Mouse (Mus musculus): ENCODE measurements at regions not wholly inside any gene's neighbourhood (a gene's known extent, or its start where the extent isn't known, plus 50 kb on each side); places are given as distances from the start of the nearest gene placed in this dataset.

DNA sequence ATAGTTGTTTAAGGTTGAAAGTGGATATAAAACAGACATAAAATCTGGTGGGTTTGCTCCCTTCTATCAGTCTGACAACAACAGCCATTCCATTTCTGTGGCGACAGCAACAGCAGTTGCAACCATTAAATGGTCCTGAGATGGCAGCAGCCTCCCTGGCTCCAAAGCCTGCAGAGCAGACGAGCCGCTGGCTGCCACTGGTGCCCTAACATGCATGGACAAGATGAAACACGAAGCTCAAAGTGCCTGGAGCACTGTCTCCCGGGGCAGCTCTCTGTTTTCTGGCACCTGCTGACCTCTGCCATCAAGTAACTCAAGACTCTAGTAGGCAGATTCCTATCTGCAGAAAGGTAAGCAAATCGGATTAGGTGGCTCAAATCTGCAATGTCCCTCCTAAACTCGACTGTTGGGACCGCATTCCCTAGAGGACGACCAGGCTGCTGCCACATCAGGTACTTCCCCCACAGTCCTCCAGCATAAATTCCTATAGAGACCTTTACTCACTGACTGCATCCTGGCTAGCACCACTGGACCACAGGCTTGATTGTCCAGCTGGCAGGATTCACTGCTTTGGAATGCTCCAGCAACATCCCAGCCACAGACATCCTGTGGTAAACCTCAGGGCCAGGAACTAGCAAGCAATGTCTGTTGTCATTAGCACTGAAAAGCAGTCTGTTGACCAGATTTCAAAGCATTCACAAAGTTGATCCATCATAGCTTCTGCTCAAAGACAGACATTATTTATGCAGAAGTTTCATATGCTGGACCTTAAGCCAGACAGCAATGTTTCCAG, 490.0 kb downstream of the Psat1 start:
- no peak for ATAC-seq (replicated peaks; ENCODE audit: low FRiP score, low read depth)

DNA sequence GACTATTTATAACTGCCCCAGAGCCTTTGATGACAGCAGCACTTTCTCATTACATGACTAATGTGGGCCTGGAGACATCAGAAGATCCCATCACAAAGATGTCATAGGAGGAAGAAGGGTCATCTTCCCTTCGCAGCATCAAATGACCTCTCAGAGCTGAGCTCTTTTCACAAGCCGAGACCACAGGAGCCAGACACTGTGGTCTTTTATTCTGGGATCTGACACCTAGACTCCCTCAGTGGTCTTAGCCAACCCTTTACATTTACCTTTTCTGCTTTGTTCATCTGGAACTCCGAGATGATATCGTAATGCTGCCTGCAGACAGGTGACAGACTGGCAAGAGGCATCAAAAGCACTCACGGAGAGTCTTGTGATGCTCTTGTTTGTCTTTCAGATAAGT, 498.1 kb downstream of the Psat1 start:
- H3K9me3 ChIP-seq (replicated peaks; ENCODE audit: low read length), result no peaks in the 10 kb centered on the region
- H3K27me3 ChIP-seq (ENCODE audit: insufficient read depth, low read length), result no peaks in the 10 kb centered on the region
- H3K9ac ChIP-seq (ENCODE audit: low read depth, low read length), result no peak overlapping the region
- TF ChIP-seq CTCF (IDR thresholded peaks at IDR 0.05; ENCODE audit: low read depth), result no peak
- H3K4me3 ChIP-seq (replicated peaks; ENCODE audit: low read depth, low read length), result no peak overlapping the region
- no peak for ATAC-seq (replicated peaks; ENCODE audit: low FRiP score, low read depth)
- no peak overlapping the region for H3K27ac ChIP-seq
- WGBS, result 48% methylated on average over 5 of the region's 5 CpGs
- DNase-seq (ENCODE audit: low spot score), result no peak
- H3K36me3 ChIP-seq (ENCODE audit: insufficient read depth, low read length), result no peaks in the 10 kb centered on the region
- H3K4me1 ChIP-seq (replicated peaks; ENCODE audit: insufficient read depth, low read length), result no peaks in the 10 kb centered on the region
- no peak overlapping the region for H3K4me2 ChIP-seq (ENCODE audit: low read length)

More for the DNA sequence above, 490.0 kb downstream of the Psat1 start:
- no peak overlapping the region for H3K4me2 ChIP-seq (ENCODE audit: low read length)
- H3K9me3 ChIP-seq (replicated peaks; ENCODE audit: low read length), result no peaks in the 10 kb centered on the region
- WGBS, result 26% methylated on average over 9 of the region's 9 CpGs
- no peaks in the 10 kb centered on the region for H3K27me3 ChIP-seq (ENCODE audit: insufficient read depth, low read length)
- no peaks in the 10 kb centered on the region for H3K36me3 ChIP-seq (ENCODE audit: insufficient read depth, low read length)
- TF ChIP-seq CTCF (IDR thresholded peaks at IDR 0.05; ENCODE audit: low read depth), result no peak
- no peaks in the 10 kb centered on the region for H3K4me1 ChIP-seq (replicated peaks; ENCODE audit: insufficient read depth, low read length)
- H3K9ac ChIP-seq (ENCODE audit: low read depth, low read length), result no peak overlapping the region
- DNase-seq (ENCODE audit: low spot score), result peak; percentile 12
- H3K27ac ChIP-seq, result no peak overlapping the region
- H3K4me3 ChIP-seq (replicated peaks; ENCODE audit: low read depth, low read length), result no peak overlapping the region

GRCm38 (mm10) chr19:15431798-15432197, 515.3 kb downstream of the Psat1 start:
- no peak overlapping the region for H3K9ac ChIP-seq (ENCODE audit: low read depth, low read length)
- H3K27ac ChIP-seq, result no peak overlapping the region
- H3K4me1 ChIP-seq (replicated peaks; ENCODE audit: insufficient read depth, low read length), result no peaks in the 10 kb centered on the region
- no peaks in the 10 kb centered on the region for H3K36me3 ChIP-seq (ENCODE audit: insufficient read depth, low read length)
- H3K4me3 ChIP-seq (replicated peaks; ENCODE audit: low read depth, low read length), result no peak overlapping the region
- H3K4me2 ChIP-seq (ENCODE audit: low read length), result no peak overlapping the region
- DNase-seq (ENCODE audit: low spot score), result no peak
- TF ChIP-seq CTCF (IDR thresholded peaks at IDR 0.05; ENCODE audit: low read depth), result no peak
- H3K27me3 ChIP-seq (ENCODE audit: insufficient read depth, low read length), result no peaks in the 10 kb centered on the region
- no peak for ATAC-seq (replicated peaks; ENCODE audit: low FRiP score, low read depth)
- 68% methylated on average over 5 of the region's 5 CpGs for WGBS
- no peaks in the 10 kb centered on the region for H3K9me3 ChIP-seq (replicated peaks; ENCODE audit: low read length)

DNA sequence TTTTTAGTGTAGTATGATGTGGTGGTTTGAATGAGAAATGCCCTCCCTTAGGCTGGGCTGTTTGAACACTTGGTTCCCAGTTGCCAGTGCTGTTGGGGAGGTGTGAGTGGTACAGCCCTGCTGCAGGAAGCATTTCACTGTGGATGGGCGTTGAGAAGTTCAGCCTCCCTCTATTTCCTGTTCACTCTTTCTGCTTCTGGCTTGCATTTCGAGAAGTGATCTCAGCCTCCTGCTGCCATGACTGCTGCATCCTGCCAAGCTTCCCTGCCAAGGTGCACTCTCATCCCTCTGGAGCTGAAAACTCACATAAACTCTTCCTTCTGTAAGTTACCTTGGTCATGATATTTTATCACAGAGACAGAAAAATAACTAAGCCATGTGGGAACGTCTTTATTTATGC, 525.8 kb downstream of the Psat1 start:
- no peak for DNase-seq (ENCODE audit: low spot score)
- H3K36me3 ChIP-seq (ENCODE audit: insufficient read depth, low read length), result no peaks in the 10 kb centered on the region
- ATAC-seq (replicated peaks; ENCODE audit: low FRiP score, low read depth), result no peak
- no peaks in the 10 kb centered on the region for H3K4me1 ChIP-seq (replicated peaks; ENCODE audit: insufficient read depth, low read length)
- no peak overlapping the region for H3K4me2 ChIP-seq (ENCODE audit: low read length)
- no peak overlapping the region for H3K4me3 ChIP-seq (replicated peaks; ENCODE audit: low read depth, low read length)
- no peaks in the 10 kb centered on the region for H3K9me3 ChIP-seq (replicated peaks; ENCODE audit: low read length)
- H3K27me3 ChIP-seq (ENCODE audit: insufficient read depth, low read length), result no peaks in the 10 kb centered on the region
- no peak for TF ChIP-seq CTCF (IDR thresholded peaks at IDR 0.05; ENCODE audit: low read depth)
- WGBS, result 35% methylated on average over 3 of the region's 3 CpGs
- H3K27ac ChIP-seq, result no peak overlapping the region
- no peak overlapping the region for H3K9ac ChIP-seq (ENCODE audit: low read depth, low read length)

DNA sequence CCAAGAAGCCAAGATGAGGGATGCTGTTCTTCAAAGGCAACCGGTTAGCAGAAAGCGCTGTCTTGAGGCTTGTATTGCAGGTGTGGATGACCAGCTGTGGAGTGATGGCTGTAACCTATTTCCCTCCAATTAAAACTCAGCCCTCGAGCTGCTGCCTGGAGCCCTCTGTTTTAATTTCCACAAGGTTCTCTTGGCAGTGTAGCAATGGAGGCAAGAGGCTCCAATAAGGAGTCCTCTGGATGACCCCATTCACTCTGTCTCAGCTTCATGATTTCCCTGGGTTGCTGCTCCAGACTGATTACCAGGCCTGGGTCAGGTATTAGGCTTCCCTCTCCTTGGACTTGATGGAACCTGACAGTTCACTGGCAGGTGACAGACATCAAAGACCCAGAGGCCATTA, 548.5 kb downstream of the Psat1 start:
- H3K4me2 ChIP-seq (ENCODE audit: low read length), result no peak overlapping the region
- TF ChIP-seq CTCF (IDR thresholded peaks at IDR 0.05; ENCODE audit: low read depth), result no peak
- WGBS, result 72% methylated on average over 3 of the region's 3 CpGs
- H3K4me1 ChIP-seq (replicated peaks; ENCODE audit: insufficient read depth, low read length), result no peaks in the 10 kb centered on the region
- H3K27me3 ChIP-seq (ENCODE audit: insufficient read depth, low read length), result no peaks in the 10 kb centered on the region
- H3K36me3 ChIP-seq (ENCODE audit: insufficient read depth, low read length), result no peaks in the 10 kb centered on the region
- H3K9me3 ChIP-seq (replicated peaks; ENCODE audit: low read length), result no peaks in the 10 kb centered on the region
- no peak overlapping the region for H3K4me3 ChIP-seq (replicated peaks; ENCODE audit: low read depth, low read length)
- ATAC-seq (replicated peaks; ENCODE audit: low FRiP score, low read depth) (no peak), DNase-seq (ENCODE audit: low spot score) (no peak)
- no peak overlapping the region for H3K27ac ChIP-seq
- H3K9ac ChIP-seq (ENCODE audit: low read depth, low read length), result no peak overlapping the region

DNA sequence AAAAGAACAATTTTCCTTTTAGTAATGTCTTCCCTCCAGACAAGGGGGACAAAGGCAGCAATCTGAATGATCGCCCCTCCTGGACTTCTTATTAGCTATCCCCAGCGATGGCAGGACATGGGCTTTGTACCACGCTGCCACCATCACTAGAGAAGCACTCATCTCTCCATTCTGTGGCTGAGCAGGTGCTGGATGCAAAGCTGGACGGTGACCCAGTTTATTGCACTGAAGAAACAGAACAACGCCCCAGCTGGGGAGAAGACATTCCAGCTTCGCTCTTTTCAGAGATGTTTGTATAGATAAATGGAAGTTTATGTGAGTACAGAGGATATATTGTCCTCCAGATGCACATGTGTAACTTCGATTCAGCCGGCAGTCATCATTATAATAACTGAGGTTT, 575.5 kb downstream of the Psat1 start:
- Histone ChIP-seq H3K4me1 (replicated peaks; ENCODE audit: insufficient read depth, low read length) (no peaks in the 10 kb centered on the region), H3K4me2 (ENCODE audit: low read length) (no peak overlapping the region), H3K27me3 (ENCODE audit: insufficient read depth, low read length) (no peaks in the 10 kb centered on the region), H3K27ac (no peak overlapping the region), H3K36me3 (ENCODE audit: insufficient read depth, low read length) (no peaks in the 10 kb centered on the region), H3K9me3 (replicated peaks; ENCODE audit: low read length) (no peaks in the 10 kb centered on the region), H3K9ac (ENCODE audit: low read depth, low read length) (no peak overlapping the region), H3K4me3 (replicated peaks; ENCODE audit: low read depth, low read length) (no peak overlapping the region)
- 75% methylated on average over 8 of the region's 8 CpGs for WGBS
- ATAC-seq (replicated peaks; ENCODE audit: low FRiP score, low read depth), result no peak
- no peak for TF ChIP-seq CTCF (IDR thresholded peaks at IDR 0.05; ENCODE audit: low read depth)
- no peak for DNase-seq (ENCODE audit: low spot score)

DNA sequence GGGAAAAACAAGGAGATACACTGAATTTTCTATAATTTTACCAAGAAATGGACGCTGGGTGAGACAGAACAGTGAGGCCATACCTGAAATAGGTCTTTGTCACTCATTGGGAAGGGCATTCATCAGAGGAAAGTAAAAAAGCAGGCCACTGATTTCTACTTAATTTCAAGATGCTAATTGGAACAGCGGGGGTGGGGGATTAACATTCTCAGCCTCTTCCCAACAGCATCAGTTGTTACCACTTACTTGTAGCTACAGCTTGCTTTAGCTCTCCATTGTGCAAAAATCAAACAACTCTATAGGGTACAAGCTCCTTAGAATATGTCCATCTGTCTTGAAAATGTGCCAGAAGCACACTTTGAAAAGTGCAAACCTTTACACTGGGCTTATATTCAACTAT, 580.2 kb downstream of the Psat1 start:
- H3K4me1 ChIP-seq (replicated peaks; ENCODE audit: insufficient read depth, low read length), result no peaks in the 10 kb centered on the region
- no peak for ATAC-seq (replicated peaks; ENCODE audit: low FRiP score, low read depth)
- no peaks in the 10 kb centered on the region for H3K36me3 ChIP-seq (ENCODE audit: insufficient read depth, low read length)
- no peak overlapping the region for H3K27ac ChIP-seq
- WGBS, result 69% methylated on average over 2 of the region's 2 CpGs
- H3K9ac ChIP-seq (ENCODE audit: low read depth, low read length), result no peak overlapping the region
- H3K27me3 ChIP-seq (ENCODE audit: insufficient read depth, low read length), result no peaks in the 10 kb centered on the region
- no peak for DNase-seq (ENCODE audit: low spot score)
- H3K9me3 ChIP-seq (replicated peaks; ENCODE audit: low read length), result no peaks in the 10 kb centered on the region
- no peak overlapping the region for H3K4me2 ChIP-seq (ENCODE audit: low read length)
- H3K4me3 ChIP-seq (replicated peaks; ENCODE audit: low read depth, low read length), result no peak overlapping the region
- TF ChIP-seq CTCF (IDR thresholded peaks at IDR 0.05; ENCODE audit: low read depth), result no peak

Data from kidney, postnatal 0 days (tissue).